Mouse (Mus musculus): Measurements from ENCODE around the gene Ncf2. TPM values are rescaled to one million over a fixed set of nuclear protein-coding genes. Genes with fewer than 3 reads are reported as not detected.

The Ncf2 gene
- total RNA-seq, 2 experiments from 2014 or later: 4.4 to 6.0 TPM

DNA sequence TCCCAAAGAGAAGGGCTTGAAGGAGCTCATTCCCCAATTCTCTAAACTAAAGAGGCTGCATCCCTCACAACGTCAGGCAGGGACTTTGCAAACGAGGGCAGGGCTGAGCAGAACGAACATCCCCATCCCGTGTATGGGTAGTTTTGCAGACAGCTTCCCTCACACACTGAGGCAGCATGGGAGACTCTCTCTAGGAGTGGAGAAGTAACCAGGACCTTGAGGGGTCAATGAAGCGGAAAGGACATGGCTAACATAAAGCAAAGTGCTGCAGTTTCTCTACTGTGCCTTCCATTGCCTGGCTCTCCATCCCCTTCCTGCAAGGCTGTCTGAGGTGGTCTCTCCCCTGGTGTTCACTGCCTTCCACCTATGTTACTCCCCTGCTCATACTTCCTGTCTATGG lies 28.2 kb downstream of the Ncf2 start:
- DNase-seq: no peak
- intact Hi-C loops (cut with DNase I): no loop called here

DNA sequence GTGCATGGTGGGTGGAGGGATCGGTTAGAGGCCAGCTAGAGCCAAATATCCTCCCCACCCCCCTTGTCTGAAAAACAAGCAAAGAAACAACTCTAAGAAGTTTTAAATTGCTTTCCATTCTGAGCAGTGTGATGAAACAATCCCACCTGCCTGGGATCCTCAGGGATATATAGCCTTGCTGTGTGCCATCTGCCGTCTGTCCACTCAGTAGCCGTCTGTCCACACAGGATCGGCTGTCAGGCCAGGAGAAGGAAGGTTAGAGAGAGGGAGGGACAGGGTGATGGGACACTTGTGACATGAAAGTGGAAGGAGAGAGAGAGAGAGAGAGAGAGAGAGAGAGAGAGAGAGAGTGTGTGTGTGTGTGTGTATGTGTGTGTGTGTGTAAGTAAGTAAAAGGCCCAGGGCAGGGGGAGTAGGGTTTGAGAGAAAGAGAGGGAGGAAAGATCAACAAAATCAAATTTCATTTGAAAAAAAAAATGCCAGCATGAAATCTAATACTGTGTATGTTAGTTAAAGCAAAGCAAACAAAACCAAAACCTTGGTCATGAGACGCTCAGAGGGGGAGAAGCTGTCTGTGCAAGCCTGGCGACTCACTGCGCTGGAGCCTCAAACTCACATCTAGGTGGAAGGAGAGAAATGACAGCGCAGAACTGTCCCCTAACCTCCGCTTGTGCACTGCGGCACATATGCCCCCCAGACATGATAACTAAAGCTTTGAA lies 28.8 kb downstream of the Ncf2 start:
- DNase-seq: no peak
- intact Hi-C loops (cut with DNase I): no loop called here

- intact Hi-C loops (cut with DNase I): no loop called here
- no peak for DNase-seq
These were observed 30.1 kb downstream of the Ncf2 start for GRCm38 (mm10) chr1:152830054-152830453.

DNA sequence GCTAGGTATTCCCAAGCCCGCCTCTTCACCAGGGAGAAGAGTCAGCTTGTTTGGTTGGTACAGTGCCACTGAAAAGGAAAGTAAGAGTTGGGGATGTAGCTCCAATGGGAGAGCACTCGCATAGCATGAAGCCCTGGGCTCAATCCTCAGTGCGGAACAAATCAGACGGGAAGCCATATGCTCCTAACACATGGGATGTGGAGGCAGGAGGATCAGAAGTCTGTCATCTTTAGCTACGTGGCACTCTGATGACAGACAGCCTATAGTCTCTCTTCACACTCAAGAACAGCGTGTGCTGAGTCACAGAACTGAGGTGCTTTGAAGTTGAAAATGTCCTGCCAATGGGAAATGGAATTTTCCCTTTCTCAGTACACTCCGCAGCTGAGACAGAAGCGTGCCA lies 31.0 kb downstream of the Ncf2 start:
- no peak for DNase-seq
- intact Hi-C loops (cut with DNase I): no loop called here

DNA sequence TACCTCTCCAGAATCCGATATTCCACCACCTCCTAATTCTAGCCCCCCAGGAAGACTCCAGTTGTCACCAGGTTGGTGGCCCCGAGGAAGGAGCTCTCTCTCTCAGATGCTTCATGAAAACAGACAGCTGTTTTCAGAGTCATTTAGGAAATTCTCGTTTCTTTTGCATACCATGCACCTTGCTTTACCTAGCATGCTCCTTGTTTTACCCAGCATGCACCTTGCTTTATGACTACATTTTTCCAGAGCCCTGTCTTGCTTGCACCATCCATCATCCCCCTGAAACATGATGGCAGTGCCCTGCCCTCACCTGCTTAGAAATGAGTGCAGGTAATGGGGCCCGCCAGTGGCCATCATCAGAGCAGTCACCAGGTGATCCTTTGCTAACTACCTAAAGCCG lies 31.6 kb downstream of the Ncf2 start:
- intact Hi-C loops (cut with DNase I): no loop called here
- DNase-seq: no peak

GRCm38 (mm10) chr1:152832316-152832715 lies 32.3 kb downstream of the Ncf2 start:
- DNase-seq: no peak
- intact Hi-C loops (cut with DNase I): no loop called here

- no peak for DNase-seq
- intact Hi-C loops (cut with DNase I): no loop called here
These were observed 35.1 kb downstream of the Ncf2 start for GRCm38 (mm10) chr1:152835061-152835460.

- no peak for DNase-seq
- intact Hi-C loops (cut with DNase I): no loop called here
These were observed 38.2 kb downstream of the Ncf2 start for GRCm38 (mm10) chr1:152838026-152838702.

GRCm38 (mm10) chr1:152838841-152839240 lies 38.8 kb downstream of the Ncf2 start:
- intact Hi-C loops (cut with DNase I): no loop called here
- no peak for DNase-seq

GRCm38 (mm10) chr1:152840343-152840742 lies 40.3 kb downstream of the Ncf2 start:
- intact Hi-C loops (cut with DNase I): no loop called here
- DNase-seq: no peak

DNA sequence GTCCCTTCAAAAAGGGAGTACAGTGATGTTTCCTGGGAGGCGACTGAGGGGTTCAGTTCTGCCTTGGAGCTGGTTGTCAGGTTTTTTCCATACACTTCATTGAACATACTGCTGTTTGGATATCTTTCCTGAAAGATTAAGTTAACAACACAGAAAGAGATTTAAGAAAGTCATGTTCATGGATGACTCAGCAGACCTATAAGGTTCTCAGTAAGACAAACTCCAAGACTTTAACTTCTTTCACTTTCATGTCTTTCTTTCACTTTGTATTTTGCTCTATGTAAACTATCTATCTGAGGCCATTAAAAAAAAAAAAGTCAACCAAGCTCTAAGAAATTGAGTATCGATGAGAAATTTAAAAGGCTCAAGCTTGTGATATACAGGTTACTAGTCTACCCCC lies 41.1 kb downstream of the Ncf2 start:
- no peak for DNase-seq
- intact Hi-C loops (cut with DNase I): no loop called here

GRCm38 (mm10) chr1:152844634-152845033 lies 44.6 kb downstream of the Ncf2 start:
- intact Hi-C loops (cut with DNase I): loop anchor here (5.0 kb wide), 1 partner anchor 58 kb away; the partner anchor contains the start of gene Smg7

GRCm38 (mm10) chr1:152845211-152845730 lies 45.3 kb downstream of the Ncf2 start:
- intact Hi-C loops (cut with DNase I): loop anchor here (5.0 kb wide), 1 partner anchor 57 kb away; the partner anchor contains the start of gene Smg7

More at GRCm38 (mm10) chr1:152844634-152845033, 44.6 kb downstream of the Ncf2 start:
- no peak for DNase-seq

GRCm38 (mm10) chr1:152846856-152847255 lies 46.9 kb downstream of the Ncf2 start:
- no peak for DNase-seq
- intact Hi-C loops (cut with DNase I): loop anchor here (5.0 kb wide), 1 partner anchor 55 kb away; the partner anchor contains the start of gene Smg7

More at GRCm38 (mm10) chr1:152845211-152845730, 45.3 kb downstream of the Ncf2 start:
- DNase-seq: no peak

- intact Hi-C loops (cut with DNase I): no loop called here
These were observed 69.9 kb downstream of the Ncf2 start for GRCm38 (mm10) chr1:152869901-152870300.

DNA sequence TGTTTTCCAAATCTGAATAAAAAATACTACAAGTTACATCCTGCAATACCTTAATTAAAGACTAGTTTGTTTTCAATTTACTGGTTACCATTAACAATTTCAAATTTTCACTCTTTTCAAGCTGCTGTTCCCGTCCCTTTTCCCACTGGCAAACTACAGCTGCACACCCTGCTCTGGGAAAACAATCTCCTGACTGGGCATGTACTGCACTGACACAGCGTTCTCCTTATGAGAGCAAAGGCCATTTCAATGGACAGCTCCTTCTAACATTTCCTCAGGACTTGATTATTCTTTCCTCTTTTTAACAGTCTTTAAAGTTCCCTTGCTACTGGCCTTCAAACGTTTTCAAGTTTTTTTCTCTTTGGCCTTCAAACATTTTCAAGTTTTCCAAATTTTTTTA lies 71.0 kb downstream of the Ncf2 start:
- intact Hi-C loops (cut with DNase I): no loop called here
- no peak for DNase-seq

More at GRCm38 (mm10) chr1:152869901-152870300, 69.9 kb downstream of the Ncf2 start:
- no peak for DNase-seq

Other genes with a start within 250 kb of the Ncf2 start
- not detected for gene Apobec4, start 49.6 kb upstream of the Ncf2 start, total RNA-seq (2021)
- gene Rgl1, start 33.8 kb upstream of the Ncf2 start, total RNA-seq (2021): 10 to 100 TPM; 34.9 to 38.3 TPM
- gene Arpc5, start 33.7 kb upstream of the Ncf2 start, total RNA-seq (2021): 10 to 100 TPM; 33.3 to 36.6 TPM
- gene Smg7, start 102.5 kb downstream of the Ncf2 start, total RNA-seq (2021): 10 to 100 TPM; 40.1 to 45.2 TPM
- gene Nmnat2, start 154.8 kb downstream of the Ncf2 start, total RNA-seq (2021): under 1 TPM; 0.22 to 0.28 TPM